Mouse (Mus musculus): Measurements from ENCODE around the gene Mars2.

DNA sequence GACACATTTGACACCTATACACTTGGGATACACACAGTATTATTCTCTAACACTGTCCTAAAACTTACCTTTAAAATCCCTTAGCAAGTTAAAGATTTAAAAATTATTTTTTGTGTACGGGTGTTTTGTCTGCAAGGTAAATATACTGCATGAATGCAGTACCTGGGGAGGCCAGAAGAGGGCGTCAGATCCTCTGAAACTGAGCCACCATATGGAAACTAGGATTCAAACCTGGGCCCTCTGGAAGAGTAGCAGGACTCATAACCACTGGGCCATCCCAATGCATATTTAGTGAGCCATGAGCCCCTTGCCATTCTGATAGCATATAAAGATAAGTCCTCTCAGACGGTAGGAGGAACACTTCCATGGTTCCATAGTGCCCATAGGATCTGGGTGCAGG, 44.2 kb upstream of the Mars2 start:
- peak; percentile 47; the same call in 1 of the 2 replicates for TF ChIP-seq CTCF (IDR thresholded peaks at IDR 0.05; ENCODE audit: extremely low read depth, insufficient read depth, insufficient read length, insufficient replicate concordance)
- no peak for TF ChIP-seq POLR2A (IDR thresholded peaks at IDR 0.05; ENCODE audit: low read depth, low read length)
